Mouse (Mus musculus) forebrain, embryonic 13.5 days (tissue): Measurements from ENCODE around the gene Il12rb1. TPM values are rescaled to one million over a fixed set of nuclear protein-coding genes. Genes with fewer than 3 reads are reported as not detected.

Experiments
- ATAC-seq: fragments of 200-750 bp; cut with Nextera tagmentation; 2 replicates; pipeline ENCODE4 v1.8.0; 2017
- H3K27ac ChIP-seq: fragments of 300-500 bp; sonication (generic); 2 replicates; pipeline ENCODE4 v1.5.1; 2015; ENCODE audit warnings: inconsistent platforms, mild to moderate bottlenecking, moderate library complexity
- H3K27me3 ChIP-seq: fragments of 300-500 bp; sonication (generic); 2 replicates; pipeline ENCODE4 v1.6.1; 2015; ENCODE audit warnings: mild to moderate bottlenecking, inconsistent platforms
- H3K36me3 ChIP-seq: fragments of 300-500 bp; sonication (generic); 2 replicates; pipeline ENCODE4 v1.6.1; 2015; ENCODE audit warnings: mild to moderate bottlenecking, inconsistent platforms; ENCODE audit not compliant: poor library complexity, severe bottlenecking
- H3K4me1 ChIP-seq: fragments of 300-500 bp; sonication (generic); 2 replicates; pipeline ENCODE4 v1.6.1; 2015; ENCODE audit warnings: inconsistent platforms
- H3K4me2 ChIP-seq: fragments of 300-500 bp; sonication (generic); 2 replicates; pipeline ENCODE4 v1.6.1; 2015; ENCODE audit warnings: inconsistent platforms, mild to moderate bottlenecking, moderate library complexity
- H3K4me3 ChIP-seq: fragments of 300-500 bp; sonication (generic); 2 replicates; pipeline ENCODE4 v1.5.1; 2015; ENCODE audit warnings: mild to moderate bottlenecking, inconsistent platforms
- H3K9ac ChIP-seq: fragments of 300-500 bp; sonication (generic); 2 replicates; pipeline ENCODE4 v1.6.1; 2015; ENCODE audit warnings: mild to moderate bottlenecking, inconsistent platforms
- H3K9me3 ChIP-seq: fragments of 300-500 bp; sonication (generic); replicated peaks from 2 replicates; pipeline ENCODE4 v1.6.1; 2016; ENCODE audit warnings: inconsistent platforms
- WGBS: fragments of 180-500 bp; shearing (Covaris S2); methylation state at CpG from one replicate; pipeline ENCODE4 v1.1.7; 2015; 5-methylcytosine and 5-hydroxymethylcytosine counted together
- polyA plus RNA-seq: library from polyadenylated mRNA; unstranded; fragments of >200 nt; fragmentation: Nextera tagmentation; extraction: Ambion mirVana; gene quantifications from 2 replicates; pipeline ENCODE4 v1.2.1, GENCODE M21; 2015

Gene Il12rb1
- polyA plus RNA-seq, 1 experiment from 2014 or later: 0.09 TPM

DNA sequence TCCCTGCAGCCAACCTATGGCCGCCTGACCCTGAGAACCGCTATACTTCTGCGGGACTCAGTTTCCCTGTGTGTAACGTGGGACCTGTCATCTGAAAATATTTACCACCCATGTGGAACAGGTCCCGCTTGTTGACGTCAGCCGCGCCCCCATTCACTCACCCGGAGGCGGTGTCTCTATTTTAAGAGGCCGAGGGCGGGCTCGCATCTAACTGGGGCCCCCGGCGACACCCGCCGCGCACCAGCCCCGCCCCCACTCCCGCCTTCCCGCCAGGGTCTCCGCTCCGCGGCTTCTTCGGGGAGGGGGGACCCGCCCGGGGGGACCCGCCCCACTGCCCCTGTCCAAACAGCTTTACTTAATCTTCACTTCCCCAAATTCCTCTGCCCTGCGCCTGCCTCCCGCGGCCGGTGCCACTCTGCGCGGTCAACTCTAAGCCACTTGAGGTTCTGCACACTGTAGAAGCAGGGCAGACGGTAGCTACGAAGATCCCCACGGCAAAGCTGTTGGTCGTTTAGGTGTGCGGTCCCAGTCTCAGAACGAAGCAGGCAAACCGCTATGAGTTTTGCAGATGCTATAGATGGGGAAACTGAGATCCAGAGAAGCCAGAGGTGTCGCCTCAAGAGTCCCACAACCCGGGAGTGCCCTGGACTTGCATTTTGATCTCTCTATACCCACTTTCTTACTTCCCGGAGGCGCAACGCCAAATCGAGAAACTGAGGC, 4.3 kb upstream of the Il12rb1 start:
- Histone ChIP-seq H3K9me3 (no peaks in the 10 kb centered on the region), H3K4me2 (peak overlapping the region; percentile 79), H3K27ac (no peak overlapping the region), H3K36me3 (no peaks in the 10 kb centered on the region), H3K9ac (peak overlapping the region; percentile 57), H3K4me1 (peaks cover 17% of the 10 kb centered on the region), H3K27me3 (peaks cover 69% of the 10 kb centered on the region), H3K4me3 (peak overlapping the region; percentile 50)
- 0 out of 2 replicates have a peak, but pooled peaks have one; percentile 28 for ATAC-seq
- WGBS: 1% methylated on average over 43 of the region's 47 CpGs

DNA sequence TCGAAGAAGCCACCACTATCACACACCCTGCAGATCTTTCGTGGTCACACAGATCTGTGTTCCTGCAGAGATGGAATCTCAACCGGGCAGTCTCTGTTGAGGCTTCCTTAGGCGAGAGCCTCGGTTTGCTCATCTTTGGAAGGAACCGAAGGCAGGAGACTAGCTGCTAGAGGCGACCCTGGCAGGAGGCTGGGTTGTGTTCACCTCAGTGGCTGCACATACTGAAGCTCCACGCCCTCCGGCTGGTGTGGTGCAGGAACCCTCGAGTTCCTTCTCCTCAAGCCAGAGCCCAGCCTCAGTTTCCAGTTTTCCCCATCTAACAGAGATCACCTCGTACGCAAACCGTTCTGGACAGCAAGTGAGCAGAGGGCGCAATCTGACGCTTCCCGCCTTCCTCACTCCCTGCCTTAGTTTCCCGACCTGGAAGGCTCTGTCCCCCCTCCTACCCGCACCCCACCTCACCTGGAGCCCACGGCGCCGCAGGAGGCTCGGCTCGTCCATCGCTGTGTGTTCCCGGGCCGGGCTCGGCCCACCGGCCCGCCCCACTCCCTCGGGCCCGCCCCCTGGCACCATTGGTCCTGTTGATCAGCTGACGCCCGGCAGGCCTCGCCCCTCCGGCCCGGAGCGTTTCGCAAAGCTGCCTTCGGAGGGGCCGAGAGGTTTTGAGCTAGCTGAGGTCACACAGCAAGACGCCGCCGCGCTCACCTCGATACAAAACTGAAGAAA, 3.6 kb upstream of the Il12rb1 start, which contains the start of gene Mast3:
Gene Mast3, minus strand, starts transcription at position 574 of the 726 bp plus-strand sequence.
- H3K4me1 ChIP-seq: peaks cover 17% of the 10 kb centered on the region
- H3K9ac ChIP-seq: peak within 1 kb of the TSS; percentile 57
- H3K27me3 ChIP-seq: peaks cover 62% of the 10 kb centered on the region
- WGBS: 2% methylated on average over 45 of the region's 45 CpGs
- H3K36me3 ChIP-seq: no peaks in the 10 kb centered on the region
- peak; percentile 92 for ATAC-seq
- H3K4me2 ChIP-seq: peak within 1 kb of the TSS; percentile 79
- no peaks in the 10 kb centered on the region for H3K9me3 ChIP-seq
- peak within 1 kb of the TSS; percentile 50 for H3K4me3 ChIP-seq
- H3K27ac ChIP-seq: no peak within 1 kb of the TSS

DNA sequence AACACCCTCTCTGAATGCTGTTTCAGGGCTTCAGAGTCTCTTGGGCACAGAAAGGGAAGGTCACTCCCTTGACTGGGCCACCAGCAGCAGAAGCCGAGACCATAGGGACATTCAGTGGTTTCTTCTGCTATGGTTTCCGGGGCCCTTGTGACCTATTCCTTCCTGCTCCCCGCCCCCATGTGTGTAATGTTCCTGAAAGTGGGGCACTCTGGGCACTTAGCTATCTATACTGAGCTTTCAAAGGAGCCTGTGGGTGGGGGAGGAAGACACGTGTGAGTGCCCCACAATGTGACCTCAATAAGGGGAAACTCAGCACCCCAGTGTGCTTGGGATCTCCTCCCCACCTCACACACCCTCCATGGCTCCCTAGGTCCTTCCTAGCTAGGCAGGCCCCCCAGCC, 1.7 kb upstream of the Il12rb1 start:
- ATAC-seq: no peak
- Histone ChIP-seq H3K4me1 (peaks cover 13% of the 10 kb centered on the region), H3K9ac (no peak overlapping the region), H3K27me3 (peaks cover 51% of the 10 kb centered on the region), H3K4me2 (no peak overlapping the region), H3K36me3 (no peaks in the 10 kb centered on the region), H3K4me3 (no peak overlapping the region), H3K27ac (no peak overlapping the region), H3K9me3 (no peaks in the 10 kb centered on the region)
- 82% methylated on average over 4 of the region's 4 CpGs for WGBS

DNA sequence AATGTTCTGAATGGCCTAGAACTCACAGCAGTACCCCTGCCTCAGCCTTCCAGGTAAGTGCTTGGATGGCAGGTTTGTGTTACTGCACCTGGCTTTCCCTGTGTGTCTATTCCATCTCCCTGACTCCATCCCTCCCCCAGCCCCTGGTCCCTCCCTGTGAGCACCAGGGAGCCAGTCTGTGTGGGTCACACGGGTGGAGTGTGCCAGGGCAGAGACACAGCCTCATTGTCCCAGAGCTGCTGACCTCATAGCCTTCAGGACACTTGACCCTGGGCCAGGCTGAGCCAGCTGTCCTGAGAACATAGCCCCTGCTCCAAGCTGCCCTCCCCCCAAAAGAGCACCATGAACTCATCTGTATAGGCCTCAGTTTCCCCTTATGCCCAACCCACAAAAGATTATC, 945 bp upstream of the Il12rb1 start:
- Histone ChIP-seq H3K9me3 (no peaks in the 10 kb centered on the region), H3K9ac (no peak overlapping the region), H3K4me2 (no peak overlapping the region), H3K4me1 (peaks cover 13% of the 10 kb centered on the region), H3K27ac (no peak overlapping the region), H3K36me3 (no peaks in the 10 kb centered on the region), H3K27me3 (peaks cover 45% of the 10 kb centered on the region), H3K4me3 (no peak overlapping the region)
- ATAC-seq: no peak
- WGBS: 38% methylated on average over 1 of the region's 1 CpGs

DNA sequence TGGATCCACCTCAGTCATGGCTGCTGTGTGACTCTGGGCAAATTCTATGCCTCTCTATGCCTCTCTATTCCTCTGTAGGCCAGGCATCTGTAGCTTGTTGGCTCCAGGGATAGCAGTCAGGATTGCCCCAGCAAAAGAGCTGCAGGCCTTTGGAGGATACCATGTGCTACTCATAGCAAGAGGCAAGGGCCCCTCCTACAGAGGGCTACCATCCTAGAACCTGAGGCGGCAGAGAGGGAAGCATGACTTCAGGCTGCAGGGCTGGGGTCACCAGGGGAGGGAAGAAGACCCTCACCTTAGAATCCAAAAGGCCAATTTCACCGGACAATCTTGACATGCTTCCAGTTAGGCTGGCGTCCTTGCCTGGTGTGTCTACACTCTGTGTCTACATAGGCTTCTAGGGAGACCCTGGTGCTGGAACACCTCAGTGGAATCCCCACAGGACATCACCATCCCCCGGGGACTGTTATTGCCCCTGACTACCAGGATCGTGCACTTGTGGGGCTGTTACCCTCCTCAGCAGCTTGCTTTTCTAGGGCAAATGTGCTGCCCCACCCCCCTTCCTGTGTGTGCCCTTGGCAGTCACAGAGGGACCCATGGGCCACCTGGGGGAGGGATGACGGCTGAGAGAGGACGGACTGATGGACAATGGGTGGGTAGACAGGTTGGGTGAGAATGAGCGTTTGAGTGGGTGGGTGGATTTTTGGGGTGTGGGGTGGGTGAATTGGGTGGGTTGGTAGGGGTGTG, 879 bp downstream of the Il12rb1 start:
- Histone ChIP-seq H3K4me2 (no peak overlapping the region), H3K27me3 (peaks cover 37% of the 10 kb centered on the region), H3K36me3 (no peaks in the 10 kb centered on the region), H3K27ac (no peak overlapping the region), H3K4me3 (no peak overlapping the region), H3K4me1 (peaks cover 6% of the 10 kb centered on the region), H3K9me3 (no peaks in the 10 kb centered on the region), H3K9ac (no peak overlapping the region)
- WGBS: 82% methylated on average over 8 of the region's 8 CpGs
- no peak for ATAC-seq

GRCm38 (mm10) chr8:70810962-70811680, 2.9 kb downstream of the Il12rb1 start:
- WGBS: 78% methylated on average over 20 of the region's 20 CpGs
- peaks cover 32% of the 10 kb centered on the region for H3K27me3 ChIP-seq
- no peaks in the 10 kb centered on the region for H3K36me3 ChIP-seq
- H3K9ac ChIP-seq: no peak overlapping the region
- ATAC-seq: no peak
- no peaks in the 10 kb centered on the region for H3K4me1 ChIP-seq
- no peak overlapping the region for H3K4me3 ChIP-seq
- H3K9me3 ChIP-seq: no peaks in the 10 kb centered on the region
- H3K27ac ChIP-seq: no peak overlapping the region
- H3K4me2 ChIP-seq: no peak overlapping the region

DNA sequence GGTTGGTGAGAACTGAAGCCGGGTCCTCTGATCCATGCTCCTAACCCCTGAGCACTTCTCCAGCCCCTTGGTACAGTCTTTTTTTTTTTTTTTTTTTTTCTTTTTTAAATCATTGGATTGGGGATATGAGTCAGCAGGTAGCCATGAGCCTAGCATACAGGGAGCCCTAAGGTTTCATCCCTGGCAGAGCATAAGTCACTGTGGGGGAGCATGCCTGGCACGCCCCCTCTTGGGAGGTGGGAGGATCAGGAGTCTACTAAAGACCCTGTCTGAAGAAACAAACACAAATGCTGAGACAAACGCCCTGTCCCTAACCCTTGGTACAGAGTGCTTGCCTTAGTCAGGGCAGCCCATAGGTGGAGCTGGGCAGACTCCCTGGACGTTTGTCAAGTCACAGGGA, 3.8 kb downstream of the Il12rb1 start:
- H3K4me1 ChIP-seq: 0 out of 2 replicates have a peak, but pooled peaks cover 5% of the 10 kb centered on the region
- no peak for ATAC-seq
- no peak overlapping the region for H3K9ac ChIP-seq
- H3K4me2 ChIP-seq: no peak overlapping the region
- no peaks in the 10 kb centered on the region for H3K9me3 ChIP-seq
- H3K4me3 ChIP-seq: no peak overlapping the region
- H3K36me3 ChIP-seq: no peaks in the 10 kb centered on the region
- no peak overlapping the region for H3K27ac ChIP-seq
- WGBS: 34% methylated on average over 4 of the region's 4 CpGs
- H3K27me3 ChIP-seq: peaks cover 34% of the 10 kb centered on the region

DNA sequence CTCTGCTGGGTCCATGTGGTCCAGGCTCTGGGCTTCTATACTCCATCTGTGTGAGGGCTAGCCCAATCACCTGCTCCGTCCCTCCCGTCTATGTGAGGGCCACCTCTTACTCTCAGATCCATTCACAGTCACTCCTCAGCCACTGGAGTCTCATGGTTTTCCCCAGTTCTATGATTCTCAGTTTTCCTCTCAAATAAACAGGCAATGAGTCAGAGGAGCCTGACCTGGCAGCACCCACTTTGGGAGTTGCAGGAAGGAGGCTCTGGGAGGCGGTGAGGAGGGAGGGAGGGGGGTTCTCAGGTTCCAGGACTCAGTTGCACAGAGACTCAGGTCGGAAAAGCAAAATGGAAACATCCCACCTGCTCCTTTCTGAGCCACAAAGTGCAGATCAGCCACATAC, 4.6 kb downstream of the Il12rb1 start:
- H3K4me3 ChIP-seq: no peak overlapping the region
- peaks cover 35% of the 10 kb centered on the region for H3K27me3 ChIP-seq
- no peaks in the 10 kb centered on the region for H3K9me3 ChIP-seq
- no peak overlapping the region for H3K9ac ChIP-seq
- no peaks in the 10 kb centered on the region for H3K36me3 ChIP-seq
- H3K4me1 ChIP-seq: 0 out of 2 replicates have a peak, but pooled peaks cover 5% of the 10 kb centered on the region
- 72% methylated on average over 4 of the region's 4 CpGs for WGBS
- no peak overlapping the region for H3K27ac ChIP-seq
- no peak for ATAC-seq
- H3K4me2 ChIP-seq: no peak overlapping the region

DNA sequence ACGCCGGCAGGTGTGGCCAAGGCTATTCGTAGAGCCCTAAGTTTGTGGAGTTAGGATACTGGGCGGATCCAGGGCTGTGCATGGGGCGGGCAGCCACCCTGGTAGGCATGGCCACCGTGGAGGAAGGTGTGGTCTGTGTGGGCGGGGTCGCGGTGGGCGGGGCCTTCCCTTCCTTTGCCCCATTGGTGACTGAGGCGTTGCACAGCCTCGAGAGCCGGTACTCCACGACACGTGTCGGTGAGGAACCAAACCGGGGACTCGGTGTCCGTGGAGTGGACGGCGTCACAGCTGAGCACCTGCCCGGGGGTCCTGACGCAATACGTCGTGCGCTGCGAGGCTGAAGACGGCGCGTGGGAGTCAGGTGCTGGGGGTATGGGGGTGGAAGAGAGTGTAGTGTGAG, 8.4 kb downstream of the Il12rb1 start:
- Histone ChIP-seq H3K4me3 (no peak overlapping the region), H3K27me3 (peaks cover 64% of the 10 kb centered on the region), H3K9me3 (peaks cover 7% of the 10 kb centered on the region; the same call in 1 of the 2 replicates), H3K27ac (no peak overlapping the region), H3K9ac (no peak overlapping the region), H3K36me3 (no peaks in the 10 kb centered on the region), H3K4me2 (peak overlapping the region; percentile 45), H3K4me1 (0 out of 2 replicates have a peak, but pooled peaks cover 5% of the 10 kb centered on the region)
- 0 out of 2 replicates have a peak, but pooled peaks have one; percentile 8 for ATAC-seq
- WGBS: 12% methylated on average over 30 of the region's 30 CpGs

- no peaks in the 10 kb centered on the region for H3K36me3 ChIP-seq
- ATAC-seq: peak; percentile 56; the same call in 1 of the 2 replicates
- H3K27ac ChIP-seq: no peak overlapping the region
- H3K9me3 ChIP-seq: peaks cover 7% of the 10 kb centered on the region; the same call in 1 of the 2 replicates
- H3K4me2 ChIP-seq: no peak overlapping the region; the same call in 1 of the 2 replicates
- no peak overlapping the region for H3K9ac ChIP-seq
- peaks cover 51% of the 10 kb centered on the region for H3K27me3 ChIP-seq
- H3K4me3 ChIP-seq: no peak overlapping the region
- WGBS: 2% methylated on average over 31 of the region's 31 CpGs
- 0 out of 2 replicates have a peak, but pooled peaks cover 5% of the 10 kb centered on the region for H3K4me1 ChIP-seq
Observed at GRCm38 (mm10) chr8:70820101-70820935, 12.1 kb downstream of the Il12rb1 start.
